In the genomic region with DNA sequence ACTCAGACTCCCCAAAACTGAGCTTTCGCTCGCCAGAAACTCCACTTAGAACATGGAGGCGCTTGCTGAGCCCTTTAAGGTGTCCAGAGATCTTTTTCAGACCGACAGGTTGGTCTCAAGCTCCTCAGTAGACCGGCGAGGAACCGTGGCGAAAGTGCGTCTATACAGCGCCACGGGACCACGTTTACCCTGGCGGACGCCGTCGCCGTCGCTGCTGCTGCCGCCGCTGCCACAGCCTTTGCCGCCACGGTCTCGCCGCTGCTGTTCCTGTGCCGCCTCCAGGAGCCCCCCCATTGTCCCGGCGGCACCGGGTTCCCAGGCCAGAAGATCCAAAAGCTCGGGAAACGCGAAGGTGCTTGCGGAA, we compare ENCODE assay signal across 8 mouse cellular contexts. TPM values are rescaled to one million over a fixed set of nuclear protein-coding genes. Genes with fewer than 3 reads are reported as not detected.
DNase-seq lines count a peak whose midpoint lies in the region; ATAC-seq and TF ChIP-seq lines count a peak whose summit lies in the region.

Brpf1 (plus strand) TSS at position 152 of the 364 bp plus-strand sequence.

- WGBS in kidney, embryonic 15.5 days, result under 1% methylated on average over 32 of the region's 32 CpGs
- under 1% methylated on average over 32 of the region's 32 CpGs for WGBS in forebrain, embryonic 12.5 days
- under 1% methylated on average over 32 of the region's 32 CpGs for WGBS in hindbrain, postnatal 0 days
- WGBS in liver, postnatal 0 days (ENCODE audit: insufficient replicate concordance), result 0% methylated on average over 32 of the region's 32 CpGs

- H3K27me3 ChIP-seq in kidney, embryonic 15.5 days, result no peaks in the 10 kb centered on the region
- H3K27me3 ChIP-seq in forebrain, embryonic 12.5 days, result 0 out of 2 replicates have a peak, but pooled peaks cover 3% of the 10 kb centered on the region
- H3K27me3 ChIP-seq in hindbrain, postnatal 0 days (ENCODE audit: insufficient read depth, low read length), result no peaks in the 10 kb centered on the region
- H3K27me3 ChIP-seq in liver, postnatal 0 days (ENCODE audit: insufficient read depth, low read length), result no peaks in the 10 kb centered on the region

- peak within 1 kb of the TSS; percentile 99 for H3K4me3 ChIP-seq in kidney, embryonic 15.5 days (replicated peaks)
- peak within 1 kb of the TSS; percentile 98 for H3K4me3 ChIP-seq in forebrain, embryonic 12.5 days (replicated peaks)
- peak within 1 kb of the TSS; percentile 97 for H3K4me3 ChIP-seq in hindbrain, postnatal 0 days (ENCODE audit: low read length)
- H3K4me3 ChIP-seq in liver, postnatal 0 days (ENCODE audit: low read depth, low read length), result peak within 1 kb of the TSS; percentile 100

- DNase-seq in kidney, adult 9 months, result no peak
- no peak for DNase-seq in hindbrain, postnatal 0 days (ENCODE audit: low spot score)
- no peak for DNase-seq in liver, postnatal 0 days
- no peak for DNase-seq in spleen, postnatal 4 days (ENCODE audit: low spot score in 2 of 2)
- DNase-seq in kidney, adult 8-10 months, result no peak

- H3K9me3 ChIP-seq in kidney, embryonic 15.5 days (replicated peaks), result no peaks in the 10 kb centered on the region
- H3K9me3 ChIP-seq in forebrain, embryonic 12.5 days, result no peaks in the 10 kb centered on the region
- no peaks in the 10 kb centered on the region for H3K9me3 ChIP-seq in hindbrain, postnatal 0 days (ENCODE audit: low read length)
- no peaks in the 10 kb centered on the region for H3K9me3 ChIP-seq in liver, postnatal 0 days (ENCODE audit: low read length)

- TF ChIP-seq CTCF in hindbrain, postnatal 0 days (IDR thresholded peaks at IDR 0.05; ENCODE audit: low read depth), result peak; percentile 16; the same call in 1 of the 2 replicates
- no peak for TF ChIP-seq CTCF in liver, postnatal 0 days (IDR thresholded peaks at IDR 0.05; ENCODE audit: low read depth)

- peaks cover 29% of the 10 kb centered on the region for H3K4me1 ChIP-seq in kidney, embryonic 15.5 days
- peaks cover 31% of the 10 kb centered on the region for H3K4me1 ChIP-seq in forebrain, embryonic 12.5 days
- peaks cover 10% of the 10 kb centered on the region; the same call in 1 of the 2 replicates for H3K4me1 ChIP-seq in hindbrain, postnatal 0 days (ENCODE audit: insufficient read depth, low read length)
- H3K4me1 ChIP-seq in liver, postnatal 0 days (ENCODE audit: insufficient read depth), result peaks cover 14% of the 10 kb centered on the region

- H3K36me3 ChIP-seq in kidney, embryonic 15.5 days, result peaks cover 23% of the 10 kb centered on the region
- H3K36me3 ChIP-seq in forebrain, embryonic 12.5 days (replicated peaks), result peaks cover 20% of the 10 kb centered on the region
- H3K36me3 ChIP-seq in hindbrain, postnatal 0 days (ENCODE audit: insufficient read depth, low read length), result peaks cover 8% of the 10 kb centered on the region
- H3K36me3 ChIP-seq in liver, postnatal 0 days (replicated peaks; ENCODE audit: insufficient read depth, low read length), result peaks cover 21% of the 10 kb centered on the region

- peak within 1 kb of the TSS; percentile 96 for H3K4me2 ChIP-seq in kidney, embryonic 15.5 days
- H3K4me2 ChIP-seq in forebrain, embryonic 12.5 days, result peak within 1 kb of the TSS; percentile 99
- H3K4me2 ChIP-seq in hindbrain, postnatal 0 days (ENCODE audit: low read depth, low read length), result peak within 1 kb of the TSS; percentile 99
- peak within 1 kb of the TSS; percentile 96 for H3K4me2 ChIP-seq in liver, postnatal 0 days (ENCODE audit: low read depth, low read length)

- ATAC-seq in kidney, embryonic 15.5 days (replicated peaks; ENCODE audit: low FRiP score), result peak; percentile 48
- ATAC-seq in activated CD4-positive, CD25-positive, alpha-beta regulatory T cell, adult 4 months, result peak; percentile 13
- ATAC-seq in forebrain, embryonic 12.5 days (ENCODE audit: low FRiP score), result peak; percentile 67
- ATAC-seq in hindbrain, postnatal 0 days, result peak; percentile 50
- peak; percentile 44 for ATAC-seq in liver, postnatal 0 days

- peak; percentile 81; the same call in 1 of the 2 replicates for TF ChIP-seq EP300 in liver, postnatal 0 days (IDR thresholded peaks at IDR 0.05; ENCODE audit: low read depth)

- peak within 1 kb of the TSS; percentile 99 for H3K9ac ChIP-seq in kidney, embryonic 15.5 days
- peak within 1 kb of the TSS; percentile 97 for H3K9ac ChIP-seq in forebrain, embryonic 12.5 days
- H3K9ac ChIP-seq in hindbrain, postnatal 0 days (replicated peaks; ENCODE audit: low read length), result peak within 1 kb of the TSS; percentile 95
- peak within 1 kb of the TSS; percentile 99 for H3K9ac ChIP-seq in liver, postnatal 0 days (replicated peaks)

- H3K27ac ChIP-seq in kidney, embryonic 15.5 days, result peak within 1 kb of the TSS; percentile 99
- H3K27ac ChIP-seq in forebrain, embryonic 12.5 days, result peak within 1 kb of the TSS; percentile 98
- H3K27ac ChIP-seq in hindbrain, postnatal 0 days, result peak within 1 kb of the TSS; percentile 99
- H3K27ac ChIP-seq in liver, postnatal 0 days (ENCODE audit: low read depth), result peak within 1 kb of the TSS; percentile 100

RNA-seq across cellular contexts. Expression of gene Brpf1, which starts in this region (rescaled TPM):
- polyA plus RNA-seq in kidney, embryonic 15.5 days (2015; fragmentation: Nextera tagmentation; extraction: Ambion mirVana), result 19.2 and 20.4 TPM in 2 replicates
- polyA plus RNA-seq in activated CD4-positive, CD25-positive, alpha-beta regulatory T cell, adult 4 months (2017; shearing (Covaris generic)), result 10 to 100 TPM; 10.6 to 11.2 TPM
- polyA plus RNA-seq in forebrain, embryonic 12.5 days (2016; fragmentation: Nextera tagmentation; extraction: Ambion mirVana), result 30.6 and 34.7 TPM in 2 replicates
- 34.4 and 34.6 TPM in 2 replicates for total RNA-seq in hindbrain, postnatal 0 days (2014; rRNA removed)
- 12.3 and 12.8 TPM in 2 replicates for polyA plus RNA-seq in hindbrain, postnatal 0 days (2015; fragmentation: Nextera tagmentation; extraction: Ambion mirVana)
- polyA plus RNA-seq in liver, postnatal 0 days (2015; fragmentation: Nextera tagmentation; extraction: Ambion mirVana), result 4.1 and 4.8 TPM in 2 replicates

Comparison
In these comparisons a context has a peak if more than half of its experiments do, and no peak if none do; other contexts are left out.
1. ATAC-seq: peak in every context shown above with its lines; median percentile 67 in forebrain, embryonic 12.5 days; 50 in hindbrain, postnatal 0 days; 48 in kidney, embryonic 15.5 days; 44 in liver, postnatal 0 days; 13 in activated CD4-positive, CD25-positive, alpha-beta regulatory T cell, adult 4 months.